Mouse (Mus musculus) kidney, adult 2 months (tissue): Measurements from ENCODE around the gene Itga3. TPM values are rescaled to one million over a fixed set of nuclear protein-coding genes. Genes with fewer than 3 reads are reported as not detected.

Source experiments
- DNase-seq: peaks from one replicate; pipeline ENCODE4 v3.0.0; 2021
- H3K27ac ChIP-seq: fragments of 200-500 bp; 2 replicates; pipeline ENCODE4 v1.5.1; 2012; ENCODE audit warnings: low read depth, low read length, control low read depth, inconsistent platforms; ENCODE audit not compliant: insufficient read depth
- H3K27me3 ChIP-seq: fragments of 200-500 bp; replicated peaks from 2 replicates; pipeline ENCODE4 v1.6.1; 2012; ENCODE audit warnings: mild to moderate bottlenecking, moderate library complexity, low read length, inconsistent platforms; ENCODE audit not compliant: control insufficient read depth, insufficient read depth
- H3K36me3 ChIP-seq: fragments of 200-500 bp; 2 replicates; pipeline ENCODE4 v1.6.1; 2012; ENCODE audit warnings: mild to moderate bottlenecking, moderate library complexity, low read length, inconsistent platforms; ENCODE audit not compliant: control insufficient read depth, insufficient read depth
- H3K4me1 ChIP-seq: fragments of 200-500 bp; 2 replicates; pipeline ENCODE4 v1.6.1; 2011; ENCODE audit warnings: low read length; ENCODE audit not compliant: control insufficient read depth, insufficient read depth
- H3K4me3 ChIP-seq: fragments of 200-500 bp; 2 replicates; pipeline ENCODE4 v1.5.1; 2011; ENCODE audit warnings: mild to moderate bottlenecking, low read depth, low read length, control low read depth; ENCODE audit not compliant: insufficient read depth
- CTCF ChIP-seq: fragments of 200-500 bp; conservative IDR thresholded peaks from 2 replicates; pipeline ENCODE4 v1.5.1; 2011; ENCODE audit warnings: low read depth, mild to moderate bottlenecking, control low read depth, low read length, moderate library complexity, mixed read lengths; ENCODE audit not compliant: insufficient read depth, insufficient read length
- POLR2A ChIP-seq: fragments of 200-500 bp; IDR thresholded peaks from one replicate; pipeline ENCODE4 v1.6.1; 2011; ENCODE audit warnings: low read depth, low read length, control low read depth
- WGBS: fragments of 180-500 bp; shearing (Covaris S2); methylation state at CpG from one replicate; pipeline ENCODE4 v1.1.7; 2018; 5-methylcytosine and 5-hydroxymethylcytosine counted together
- polyA plus RNA-seq: library from polyadenylated mRNA; depleted of rRNA; stranded (reverse); fragments of >200 nt; gene quantifications from 2 replicates; pipeline ENCODE4 v1.2.3, GENCODE M21; 2012

The Itga3 gene
- polyA plus RNA-seq, 1 experiment, result 48.2 TPM

DNA sequence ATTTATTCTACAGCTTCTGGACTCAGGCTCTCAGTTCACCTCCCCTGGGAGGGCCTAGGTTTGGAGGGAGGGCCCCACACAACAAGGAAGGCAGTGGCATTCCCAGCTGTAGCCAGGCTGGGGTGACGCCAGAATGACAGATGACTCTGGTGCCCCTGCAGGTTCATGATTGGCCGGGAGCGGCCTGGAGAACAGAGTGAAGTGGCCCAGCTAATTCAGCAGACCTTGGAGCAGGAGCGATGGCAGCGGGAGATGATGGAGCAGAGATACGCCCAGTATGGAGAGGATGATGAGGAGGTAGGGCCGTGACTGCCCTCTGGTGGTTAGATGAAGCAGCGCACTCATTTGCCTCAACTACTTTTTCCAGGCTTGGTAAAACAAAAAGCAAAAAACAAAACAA, 75.5 kb downstream of the Itga3 start:
- DNase-seq, result peak; percentile 78
- WGBS, result 5% methylated on average over 8 of the region's 8 CpGs

DNA sequence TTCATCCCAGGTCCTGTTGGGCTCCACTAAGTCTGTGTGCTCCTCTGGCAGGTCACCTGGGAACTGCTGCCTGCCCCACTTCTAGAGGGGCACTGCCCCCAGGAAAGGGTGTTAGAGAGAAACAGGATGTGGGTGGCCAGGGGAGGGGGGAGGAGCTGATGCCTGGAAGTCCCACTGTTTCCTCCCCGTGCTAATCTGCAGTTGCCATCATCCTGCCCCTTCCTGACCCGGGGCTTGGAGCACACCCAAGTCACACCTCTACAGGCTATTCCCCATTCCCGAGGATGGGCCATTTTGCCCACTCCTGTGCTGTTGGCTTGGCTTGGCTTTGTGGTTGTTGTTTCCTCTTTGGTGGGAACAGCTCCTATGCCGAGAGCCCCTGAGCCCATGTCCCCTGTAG, 76.1 kb downstream of the Itga3 start:
- TF ChIP-seq CTCF (no peak), POLR2A (no peak)
- no peaks in the 10 kb centered on the region for H3K27me3 ChIP-seq
- H3K36me3 ChIP-seq, result no peaks in the 10 kb centered on the region
- H3K27ac ChIP-seq, result peak overlapping the region; percentile 61
- no peak overlapping the region for H3K4me3 ChIP-seq
- no peaks in the 10 kb centered on the region; the same call in 1 of the 2 replicates for H3K4me1 ChIP-seq
- DNase-seq, result peak; percentile 82
- WGBS, result 31% methylated on average over 4 of the region's 4 CpGs

More for the DNA sequence above, 75.5 kb downstream of the Itga3 start:
- TF ChIP-seq POLR2A (no peak), CTCF (peak; percentile 97)
- Histone ChIP-seq H3K27me3 (no peaks in the 10 kb centered on the region), H3K36me3 (no peaks in the 10 kb centered on the region), H3K4me3 (no peak overlapping the region), H3K27ac (peak overlapping the region; percentile 61; the same call in 1 of the 2 replicates), H3K4me1 (no peaks in the 10 kb centered on the region; the same call in 1 of the 2 replicates)

DNA sequence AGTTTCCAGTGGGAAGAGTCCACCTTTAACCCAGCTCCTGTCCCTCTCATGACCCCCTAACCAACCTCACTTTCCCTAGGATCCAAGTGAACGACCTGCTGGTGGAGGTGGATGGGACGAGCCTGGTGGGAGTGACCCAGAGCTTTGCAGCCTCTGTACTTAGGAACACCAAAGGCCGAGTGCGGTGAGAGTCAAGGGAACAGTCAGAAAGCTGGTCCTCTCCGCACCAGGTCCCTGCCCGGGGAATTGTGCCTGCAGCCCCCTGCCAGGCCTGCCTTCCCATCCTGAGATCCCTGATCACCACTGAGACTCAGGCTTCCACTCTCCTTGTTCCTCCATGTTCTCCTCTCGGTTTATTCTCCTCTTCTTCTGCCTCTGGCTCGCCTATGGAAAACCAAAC, 76.5 kb downstream of the Itga3 start:
- DNase-seq, result no peak
- 70% methylated on average over 8 of the region's 8 CpGs for WGBS
- Histone ChIP-seq H3K4me1 (no peaks in the 10 kb centered on the region; the same call in 1 of the 2 replicates), H3K27me3 (no peaks in the 10 kb centered on the region), H3K4me3 (no peak overlapping the region), H3K27ac (peak overlapping the region; percentile 6), H3K36me3 (no peaks in the 10 kb centered on the region)
- TF ChIP-seq POLR2A (no peak), CTCF (no peak)

DNA sequence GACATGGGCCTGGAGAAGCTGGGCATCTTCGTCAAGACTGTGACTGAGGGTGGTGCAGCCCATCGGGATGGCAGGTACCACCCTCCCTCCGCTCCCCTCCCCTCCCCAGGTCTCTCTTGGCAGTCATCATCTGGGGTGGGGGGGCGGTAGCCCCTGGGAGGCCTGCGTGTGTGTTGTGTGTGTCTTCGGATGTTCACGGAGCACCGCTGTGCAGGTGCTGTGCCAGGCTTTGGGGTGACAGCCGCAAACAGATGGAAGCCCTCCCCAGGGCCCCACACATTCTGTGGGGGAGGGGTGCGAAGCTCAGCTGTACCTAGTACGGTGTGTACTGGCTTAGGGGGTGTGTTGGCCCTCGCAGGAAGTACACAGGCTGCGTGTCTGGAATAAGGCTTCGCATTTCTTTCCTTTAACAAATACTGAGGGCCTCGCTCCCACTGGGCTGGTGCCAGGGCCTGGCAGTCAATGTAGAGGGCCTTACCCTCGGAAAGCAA, 78.5 kb downstream of the Itga3 start:
- no peak for DNase-seq
- Histone ChIP-seq H3K27ac (no peak overlapping the region), H3K4me1 (peaks cover 11% of the 10 kb centered on the region), H3K36me3 (no peaks in the 10 kb centered on the region), H3K4me3 (no peak overlapping the region), H3K27me3 (no peaks in the 10 kb centered on the region)
- TF ChIP-seq POLR2A (no peak), CTCF (no peak)
- 75% methylated on average over 15 of the region's 16 CpGs for WGBS

DNA sequence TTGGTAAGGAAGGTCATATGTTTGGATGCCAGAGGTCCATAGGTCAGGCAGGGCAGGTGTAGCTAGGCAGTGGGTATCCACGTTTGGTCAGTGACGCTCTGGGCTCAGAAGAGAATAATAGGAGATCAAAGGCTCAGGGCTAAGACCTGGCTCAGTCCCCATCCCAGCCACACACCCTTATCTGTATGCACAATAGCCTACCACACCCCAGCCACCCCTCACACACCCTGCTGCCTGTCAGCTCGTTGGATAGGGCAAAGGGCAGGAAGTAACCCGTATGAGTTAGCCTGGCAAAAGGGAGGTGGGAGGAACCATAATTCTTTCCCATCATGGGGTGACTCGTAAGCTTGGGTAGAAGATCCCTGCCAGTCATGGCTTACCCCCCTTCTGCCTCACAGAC, 79.0 kb downstream of the Itga3 start:
- Histone ChIP-seq H3K4me3 (no peak overlapping the region), H3K4me1 (peaks cover 12% of the 10 kb centered on the region), H3K27me3 (no peaks in the 10 kb centered on the region), H3K27ac (no peak overlapping the region), H3K36me3 (no peaks in the 10 kb centered on the region)
- WGBS, result 33% methylated on average over 5 of the region's 5 CpGs
- TF ChIP-seq CTCF, result no peak
- TF ChIP-seq POLR2A, result no peak
- DNase-seq, result no peak

DNA sequence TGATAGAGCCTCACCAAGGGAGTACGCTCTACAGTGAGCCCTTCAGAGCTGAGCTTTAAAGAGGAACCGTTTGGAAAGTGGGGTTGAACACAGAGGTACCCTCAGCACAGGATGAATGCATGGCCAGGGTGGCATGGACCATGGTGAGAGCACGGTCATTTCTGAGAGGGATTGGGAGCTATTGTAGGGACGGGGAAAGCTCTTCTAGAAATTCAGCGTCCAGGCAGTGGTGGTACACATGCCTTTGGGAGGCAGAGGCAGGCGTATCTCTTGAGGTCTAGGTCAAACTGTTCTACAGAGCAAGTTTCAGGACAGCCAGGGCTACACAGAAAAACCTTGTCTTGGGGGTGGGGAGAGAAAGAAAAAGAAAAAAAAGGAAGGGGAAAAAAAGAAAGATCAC, 79.6 kb downstream of the Itga3 start:
- no peak overlapping the region for H3K27ac ChIP-seq
- TF ChIP-seq POLR2A, result no peak
- no peak for TF ChIP-seq CTCF
- H3K36me3 ChIP-seq, result no peaks in the 10 kb centered on the region
- H3K27me3 ChIP-seq, result no peaks in the 10 kb centered on the region
- WGBS, result 89% methylated on average over 6 of the region's 6 CpGs
- DNase-seq, result no peak
- peaks cover 12% of the 10 kb centered on the region for H3K4me1 ChIP-seq
- H3K4me3 ChIP-seq, result no peak overlapping the region

DNA sequence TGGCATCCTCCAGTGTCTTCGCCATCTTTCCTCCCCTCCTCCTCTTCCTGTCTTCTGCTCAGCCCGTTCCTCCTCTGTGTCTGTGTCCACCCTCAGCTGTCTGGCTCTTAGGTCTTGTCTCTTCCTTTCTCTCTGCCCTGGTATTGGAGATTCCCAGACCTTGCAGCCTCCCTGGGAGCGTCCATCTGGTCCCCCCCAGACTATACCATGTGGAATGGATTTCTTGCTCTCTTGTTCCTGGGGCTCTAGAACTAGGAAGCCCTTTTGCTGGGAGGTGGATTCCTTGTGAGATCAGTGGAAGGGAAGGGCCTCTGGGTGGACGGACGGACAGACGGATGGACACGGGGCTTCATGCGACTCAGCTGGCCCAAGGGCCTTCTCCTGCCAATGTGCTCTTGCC, 80.5 kb downstream of the Itga3 start:
- Histone ChIP-seq H3K4me3 (no peak overlapping the region), H3K27me3 (no peaks in the 10 kb centered on the region), H3K36me3 (no peaks in the 10 kb centered on the region), H3K4me1 (peaks cover 12% of the 10 kb centered on the region), H3K27ac (no peak overlapping the region)
- DNase-seq, result no peak
- TF ChIP-seq POLR2A (no peak), CTCF (no peak)
- WGBS, result 73% methylated on average over 8 of the region's 8 CpGs
